Mouse (Mus musculus): ENCODE measurements around the gene Capza2.

Gene Capza2

DNA sequence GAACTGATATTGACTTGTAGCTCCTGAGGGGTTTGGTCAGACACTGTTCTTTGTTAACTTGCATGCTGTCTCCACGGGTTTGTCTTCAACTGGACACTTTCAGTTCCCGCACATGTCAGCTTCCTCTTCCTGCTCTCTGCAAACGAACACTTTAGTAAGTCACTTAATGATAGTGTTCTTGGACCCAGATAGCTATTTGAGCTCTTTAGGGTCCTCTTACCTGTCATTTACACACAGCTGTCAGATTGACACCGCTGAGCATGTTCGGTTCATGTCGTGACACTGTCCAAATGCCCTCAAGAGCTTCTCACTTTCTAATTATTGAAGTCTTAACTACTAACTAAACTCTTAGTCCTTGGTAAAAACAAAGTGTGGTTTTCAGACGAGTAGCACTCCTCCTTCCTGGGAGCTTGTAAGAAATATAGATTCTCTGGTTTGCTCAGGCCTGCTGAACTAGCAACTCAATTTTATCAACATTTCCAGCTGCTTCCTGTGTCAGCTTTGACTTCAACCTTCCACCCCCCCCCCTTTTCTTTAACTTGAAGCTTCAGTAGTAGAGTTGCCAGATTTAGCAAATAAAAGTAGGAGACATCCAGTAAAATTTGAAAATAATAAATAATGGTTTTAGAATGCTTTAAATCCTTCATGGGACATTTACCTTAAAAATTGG is at the start of gene Capza2:
Gene Capza2 (plus strand): TSS at position 620 of the 670 bp plus-strand sequence.
- DNase-seq (ENCODE audit: low spot score in 2 of 2) = peak in 1 of 2 experiments; percentile 24

DNA sequence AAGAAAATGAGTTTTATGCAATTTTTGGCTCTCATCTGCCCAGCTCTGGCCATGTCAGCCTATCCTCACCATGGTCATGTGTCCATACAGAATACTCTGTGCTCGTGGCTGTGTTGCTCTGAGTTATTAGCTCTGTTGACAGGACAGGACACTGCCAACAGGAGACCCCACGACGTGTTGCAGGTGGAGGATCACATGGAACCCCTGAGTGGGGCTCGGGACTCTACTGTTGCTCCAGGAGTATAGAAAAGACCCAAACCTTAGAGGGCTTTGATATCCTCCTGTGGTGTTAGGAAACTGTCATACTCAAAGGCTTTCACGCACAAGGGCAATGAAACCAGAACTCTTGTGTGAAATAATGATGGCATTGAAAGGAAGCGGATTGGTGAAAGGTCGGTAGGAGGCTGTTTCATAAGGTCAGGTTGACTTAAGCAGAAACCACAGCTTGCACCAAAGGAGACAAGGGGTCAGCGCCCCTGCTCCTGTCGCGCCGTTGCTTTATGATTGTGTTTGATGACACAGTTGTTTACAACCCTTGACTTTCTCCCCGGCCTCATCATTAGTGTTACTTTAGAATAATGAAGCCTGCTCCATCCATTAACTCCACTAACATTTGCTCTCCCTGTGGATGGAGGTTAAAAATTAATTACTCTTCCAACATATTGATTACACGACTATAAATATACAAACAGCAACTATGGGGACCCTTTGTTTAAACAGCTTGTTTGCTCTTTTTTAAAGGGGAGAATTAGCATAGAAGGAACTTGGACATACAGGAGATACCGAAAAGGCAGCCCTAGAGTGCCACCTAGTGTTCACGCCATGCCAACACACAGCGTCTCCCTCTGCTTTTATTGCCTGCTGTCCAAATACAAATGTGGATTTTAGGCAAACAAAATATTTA is 46.7 kb upstream of the Capza2 start:
- DNase-seq (ENCODE audit: low spot score in 2 of 2) = peak; percentile 43 to 77

DNA sequence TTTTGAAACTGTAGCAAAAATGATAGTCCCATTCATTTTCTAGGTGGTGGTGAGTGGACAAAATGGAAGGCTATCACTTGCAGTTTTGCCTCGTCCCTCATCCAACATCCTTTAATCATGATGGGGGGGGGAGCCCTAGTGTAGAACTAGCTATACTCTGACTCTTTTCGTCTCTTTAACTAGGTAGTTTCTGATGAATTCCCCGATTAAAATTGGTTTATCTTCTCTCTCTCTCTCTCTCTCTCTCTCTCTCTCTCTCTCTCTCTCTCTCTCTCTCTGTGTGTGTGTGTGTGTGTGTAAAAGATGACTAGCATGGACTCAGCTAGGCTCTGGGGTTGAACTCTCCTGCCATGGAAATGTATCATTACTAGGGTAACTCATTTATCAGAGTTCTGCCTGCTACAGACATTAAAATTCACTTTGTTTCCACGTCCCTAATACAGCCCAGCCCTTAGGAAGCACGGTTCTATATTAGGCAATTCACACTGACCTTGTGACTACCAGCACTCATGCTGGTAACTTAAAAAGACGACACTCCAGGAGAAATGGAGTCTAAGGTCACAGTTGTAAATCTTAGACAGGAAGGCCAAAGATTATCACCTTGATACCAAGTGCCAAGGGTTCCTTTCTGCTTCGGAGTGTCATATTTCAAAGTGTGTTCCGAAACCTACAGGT is 45.9 kb upstream of the Capza2 start:
- DNase-seq (ENCODE audit: low spot score in 2 of 2) = no peak

GRCm38 (mm10) chr6:17593971-17594370 is 42.1 kb upstream of the Capza2 start:
- no peak for DNase-seq (ENCODE audit: low spot score in 2 of 2)

GRCm38 (mm10) chr6:17595712-17596462 is 40.1 kb upstream of the Capza2 start:
- no peak for DNase-seq (ENCODE audit: low spot score in 2 of 2)

DNA sequence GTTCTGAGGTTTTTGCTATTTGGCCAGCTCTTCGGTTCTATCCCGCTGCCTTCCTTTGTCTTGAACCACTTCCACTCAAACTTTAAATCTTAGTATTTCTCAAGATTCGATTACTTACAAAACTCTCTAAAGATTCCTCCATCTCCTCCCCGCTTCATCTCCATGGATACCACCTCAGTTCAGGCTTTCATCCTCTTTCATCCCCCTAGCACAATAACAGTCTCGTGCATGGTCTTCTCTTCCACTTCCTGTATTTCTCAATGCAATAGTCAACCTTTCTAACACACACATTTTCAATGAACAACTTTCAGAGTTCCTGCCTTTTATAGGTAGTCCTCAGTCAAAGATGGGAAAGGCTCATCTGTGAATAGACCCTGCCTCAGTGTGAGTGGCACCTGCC is 36.7 kb upstream of the Capza2 start:
- DNase-seq (ENCODE audit: low spot score in 2 of 2) = no peak

DNA sequence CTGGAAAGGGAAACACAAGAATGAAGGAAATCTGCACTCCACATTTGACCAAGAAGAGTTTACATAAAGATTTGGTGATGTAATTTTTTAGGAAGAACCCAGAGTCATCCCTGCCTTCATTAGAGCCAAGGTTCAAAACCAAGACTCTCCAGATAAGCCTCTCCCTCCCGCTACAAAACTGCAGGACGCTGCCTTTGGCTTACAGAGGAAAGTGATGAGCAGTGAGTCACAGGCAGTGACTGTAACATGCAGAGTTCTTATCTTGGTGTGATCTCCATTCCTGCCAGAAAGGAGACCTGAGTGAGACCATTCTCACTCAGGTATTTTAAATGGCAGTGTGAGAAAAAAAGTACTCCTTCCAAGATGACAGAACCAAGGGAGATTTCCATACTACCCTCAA is 34.5 kb upstream of the Capza2 start:
- no peak for DNase-seq (ENCODE audit: low spot score in 2 of 2)

DNA sequence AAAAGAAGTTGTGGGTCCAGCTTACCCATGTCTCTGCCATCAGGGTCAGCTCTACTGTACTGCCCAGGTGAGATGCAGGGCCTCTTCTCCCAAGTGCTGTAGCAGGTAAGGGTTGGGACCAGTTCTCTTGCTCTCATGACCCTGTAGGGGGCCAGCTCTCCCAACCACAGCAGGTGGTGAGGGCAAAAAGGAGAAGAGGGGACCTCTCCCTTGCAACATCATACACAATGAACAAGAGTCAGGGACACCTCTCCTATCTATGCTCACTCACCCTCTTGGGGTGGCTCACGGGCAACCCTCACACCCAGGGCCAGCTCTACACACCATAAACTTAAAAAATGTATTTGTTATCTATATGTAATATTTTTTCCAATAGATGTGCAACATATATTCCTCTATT is 29.1 kb upstream of the Capza2 start:
- DNase-seq (ENCODE audit: low spot score in 2 of 2) = no peak

DNA sequence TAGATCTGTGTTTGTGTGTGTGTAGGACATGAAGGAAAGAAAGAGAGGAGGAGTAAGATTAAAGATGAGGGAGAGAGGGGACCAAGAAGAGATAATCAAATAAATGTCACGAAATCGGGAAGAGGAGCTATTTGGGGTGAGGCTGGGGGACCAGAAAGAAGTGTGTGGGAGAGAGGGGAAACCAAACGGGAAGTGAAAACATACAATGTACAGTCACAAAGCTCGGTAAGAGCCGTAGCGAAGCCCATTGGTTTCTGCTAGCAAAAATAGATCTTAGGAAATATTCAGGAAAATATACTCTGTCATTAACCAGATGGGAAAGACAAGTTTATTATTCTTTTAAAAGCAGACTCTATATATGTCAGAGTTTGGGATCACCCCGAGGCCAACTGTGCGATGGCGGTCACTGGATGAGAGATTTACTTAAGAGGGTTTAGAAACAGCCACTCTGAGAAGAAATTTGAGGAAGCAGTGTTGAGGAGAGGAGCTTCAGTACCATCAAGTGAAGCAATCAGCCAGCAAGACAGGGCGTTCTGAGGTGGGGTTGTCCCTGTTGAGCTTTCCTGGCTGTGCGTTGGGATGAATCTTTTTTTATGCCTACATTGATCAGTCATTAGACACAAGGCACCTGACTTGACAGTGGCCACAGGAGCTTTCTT is 24.6 kb upstream of the Capza2 start:
- no peak for DNase-seq (ENCODE audit: low spot score in 2 of 2)

DNA sequence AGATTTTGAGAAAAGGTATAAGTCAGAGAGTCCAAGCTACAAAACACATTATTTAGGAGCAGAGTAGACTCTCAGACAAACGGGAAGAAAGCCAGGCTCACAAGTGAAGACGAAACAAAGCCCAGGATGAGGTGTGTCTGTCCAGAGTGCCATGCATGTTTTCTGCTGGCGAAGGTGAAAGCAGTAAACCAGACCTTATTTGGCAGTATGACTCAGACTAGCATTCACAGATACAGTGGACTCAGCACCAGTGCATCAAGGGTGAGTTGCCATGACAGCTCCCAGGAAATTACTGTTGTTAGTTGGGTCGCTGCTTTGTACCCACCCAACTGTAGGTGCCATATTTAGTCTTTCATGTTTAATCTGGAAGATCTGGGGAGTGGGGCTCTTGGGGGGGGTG is 23.4 kb upstream of the Capza2 start:
- no peak for DNase-seq (ENCODE audit: low spot score in 2 of 2)

GRCm38 (mm10) chr6:17620823-17621222 is 15.2 kb upstream of the Capza2 start:
- no peak for DNase-seq (ENCODE audit: low spot score in 2 of 2)

- DNase-seq (ENCODE audit: low spot score in 2 of 2) = no peak
Observed at GRCm38 (mm10) chr6:17621436-17621835, 14.6 kb upstream of the Capza2 start.

GRCm38 (mm10) chr6:17628701-17629455 is 7.2 kb upstream of the Capza2 start:
- no peak for DNase-seq (ENCODE audit: low spot score in 2 of 2)

DNA sequence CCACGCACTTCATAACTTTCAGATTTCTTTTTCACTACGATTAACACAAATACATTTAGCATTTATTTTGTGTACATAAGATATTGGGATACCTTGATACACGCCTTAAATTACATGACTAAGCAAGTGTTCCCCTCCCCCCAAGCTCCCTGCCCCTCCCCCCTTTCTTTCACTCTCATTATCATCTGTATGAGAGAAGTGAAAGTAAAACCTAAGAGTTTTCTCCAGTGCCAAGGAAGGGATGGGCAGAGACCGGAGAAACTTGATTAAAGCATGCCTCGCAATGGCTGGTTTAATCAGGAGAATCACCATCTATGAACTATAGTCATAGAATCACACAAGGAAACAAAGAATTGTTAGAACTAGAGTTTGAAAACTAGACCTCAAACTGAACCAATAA is 6.3 kb upstream of the Capza2 start:
- DNase-seq (ENCODE audit: low spot score in 2 of 2) = no peak

DNA sequence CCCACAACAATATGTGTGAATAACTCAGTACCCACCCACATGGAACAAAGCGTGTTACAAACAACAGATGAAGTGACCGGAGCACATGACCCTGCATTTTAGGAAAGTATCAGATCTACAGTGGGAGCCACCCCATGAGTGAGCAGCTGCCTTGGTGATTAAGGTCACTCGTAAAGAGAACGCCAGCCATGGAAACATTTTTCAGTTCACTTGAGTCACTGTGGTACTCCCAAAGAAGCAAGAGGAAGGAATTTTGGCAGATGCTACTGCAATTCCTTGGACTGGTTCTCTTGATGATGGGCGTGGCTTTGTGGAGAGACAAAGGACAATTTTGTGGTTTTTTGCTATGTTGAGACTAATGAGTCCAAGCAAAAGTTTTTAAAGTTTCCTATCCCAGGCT is 4.4 kb upstream of the Capza2 start:
- DNase-seq (ENCODE audit: low spot score in 2 of 2) = no peak

DNA sequence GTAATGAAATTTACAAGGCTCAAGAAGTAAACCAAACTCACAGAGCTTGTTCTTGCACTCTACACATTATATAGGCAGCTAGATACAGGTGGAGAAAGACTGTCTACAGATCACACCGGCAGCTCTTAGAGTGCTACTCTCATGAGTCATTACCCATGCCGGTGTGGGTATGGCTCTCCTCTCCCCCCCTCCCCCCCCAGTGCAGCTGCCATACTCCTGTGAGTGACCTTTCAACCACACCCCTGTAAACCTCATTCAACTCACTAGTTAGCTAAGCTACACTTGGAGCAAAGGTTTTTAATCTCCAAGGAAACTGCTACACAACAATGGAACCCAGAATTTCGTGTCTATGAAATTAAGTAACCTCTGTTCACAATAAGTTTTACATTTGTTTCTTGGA is 2.2 kb upstream of the Capza2 start:
- no peak for DNase-seq (ENCODE audit: low spot score in 2 of 2)

DNA sequence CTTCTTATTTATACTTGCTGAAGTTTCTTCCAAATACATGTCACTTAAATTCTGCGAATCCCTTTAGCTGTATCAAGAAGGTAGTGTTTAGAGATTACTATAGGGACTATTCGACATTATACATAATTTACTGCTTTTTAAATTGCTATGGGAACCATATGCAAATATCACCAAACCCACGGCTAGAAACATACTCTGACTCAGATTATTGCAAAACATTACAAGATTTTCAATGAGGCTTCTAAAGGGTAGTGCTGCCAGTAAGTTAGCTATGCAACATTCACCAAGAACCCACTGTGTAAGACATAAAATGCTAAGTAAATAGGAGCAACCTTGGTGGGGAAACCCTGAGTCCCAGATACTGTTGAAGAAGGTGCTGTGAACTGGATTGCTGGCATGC is 1.0 kb upstream of the Capza2 start:
- no peak for DNase-seq (ENCODE audit: low spot score in 2 of 2)

GRCm38 (mm10) chr6:17636764-17637170 is 733 bp downstream of the Capza2 start:
- peak; percentile 92 to 97 for DNase-seq (ENCODE audit: low spot score in 2 of 2)

DNA sequence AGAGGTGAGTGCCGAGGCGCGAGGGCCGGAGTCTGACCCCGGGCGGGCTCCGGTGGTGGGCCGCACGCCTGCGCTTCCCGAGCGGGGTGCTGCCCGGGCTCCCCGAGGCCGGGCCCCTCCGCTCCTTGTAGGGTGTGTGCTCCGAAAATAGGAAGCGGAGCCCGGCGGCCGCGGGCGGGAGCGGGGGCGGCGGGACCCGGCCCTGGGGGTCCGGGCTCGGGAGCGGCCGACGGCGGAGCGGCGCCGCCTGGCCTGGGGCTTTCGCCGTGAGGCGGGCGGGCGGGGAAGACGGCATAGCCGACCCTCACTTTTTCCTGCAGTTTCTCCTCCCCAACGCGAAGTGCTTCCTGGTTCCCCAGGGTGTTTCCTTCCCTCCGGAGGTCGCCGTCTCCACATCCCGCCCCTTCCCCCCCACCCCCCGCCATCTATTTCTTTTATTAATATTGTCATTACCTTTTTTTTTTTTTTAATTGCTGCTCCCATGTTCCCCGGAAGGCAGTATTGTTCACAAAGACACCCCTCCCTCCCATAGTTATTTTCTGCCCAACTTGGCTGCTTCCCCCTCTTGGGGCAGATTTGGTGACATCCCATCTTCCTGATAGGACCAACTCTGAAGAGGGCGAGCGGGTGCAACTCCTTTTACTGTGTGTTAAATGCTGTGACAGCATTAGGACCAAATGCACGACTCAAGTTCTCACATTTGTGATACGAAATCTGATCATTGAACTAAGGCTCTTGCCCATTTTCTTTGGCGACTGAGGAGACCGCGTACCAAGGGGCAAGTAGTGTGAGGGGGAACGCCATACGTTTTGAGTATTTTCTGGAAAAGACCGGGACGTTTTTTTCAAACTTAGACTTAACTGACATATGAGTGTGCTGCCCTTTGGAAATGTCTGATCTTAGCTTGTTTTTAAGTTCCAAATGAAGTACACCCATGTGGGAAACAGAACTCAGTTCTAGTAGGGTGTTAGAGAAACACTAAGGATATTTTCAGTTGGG is 1.5 kb downstream of the Capza2 start:
- peak; percentile 48 to 51 for DNase-seq (ENCODE audit: low spot score in 2 of 2)
